Mouse (Mus musculus): Measurements from ENCODE around the gene Dmrt1.

Gene Dmrt1

GRCm38 (mm10) chr19:25564430-25564829 is 59.0 kb downstream of the Dmrt1 start:
- no peak for DNase-seq (ENCODE audit: low read depth, low spot score)

GRCm38 (mm10) chr19:25569778-25570177 is 64.4 kb downstream of the Dmrt1 start:
- no peak for DNase-seq (ENCODE audit: low read depth, low spot score)

- no peak for DNase-seq (ENCODE audit: low read depth, low spot score)
These were observed 69.0 kb downstream of the Dmrt1 start for GRCm38 (mm10) chr19:25574431-25574830.

- DNase-seq (ENCODE audit: low read depth, low spot score) = no peak
These were observed 69.8 kb downstream of the Dmrt1 start for GRCm38 (mm10) chr19:25574981-25575814.

GRCm38 (mm10) chr19:25578358-25578757 is 72.9 kb downstream of the Dmrt1 start:
- DNase-seq (ENCODE audit: low read depth, low spot score) = no peak

GRCm38 (mm10) chr19:25579440-25579839 is 74.0 kb downstream of the Dmrt1 start:
- peak; percentile 38 for DNase-seq (ENCODE audit: low read depth, low spot score)

- no peak for DNase-seq (ENCODE audit: low read depth, low spot score)
These were observed 92.4 kb downstream of the Dmrt1 start for GRCm38 (mm10) chr19:25597717-25598232.

- no peak for DNase-seq (ENCODE audit: low read depth, low spot score)
These were observed 93.2 kb downstream of the Dmrt1 start for GRCm38 (mm10) chr19:25598626-25599025.

GRCm38 (mm10) chr19:25601966-25602365 is 96.5 kb downstream of the Dmrt1 start:
- DNase-seq (ENCODE audit: low read depth, low spot score) = no peak

- no peak for DNase-seq (ENCODE audit: low read depth, low spot score)
These were observed 102.2 kb downstream of the Dmrt1 start for GRCm38 (mm10) chr19:25607461-25608205.

- DNase-seq (ENCODE audit: low read depth, low spot score) = no peak
These were observed 102.8 kb downstream of the Dmrt1 start for GRCm38 (mm10) chr19:25608206-25608580.

- DNase-seq (ENCODE audit: low read depth, low spot score) = no peak
These were observed 103.8 kb downstream of the Dmrt1 start for GRCm38 (mm10) chr19:25608961-25609850.

GRCm38 (mm10) chr19:25610015-25610410 is 104.6 kb downstream of the Dmrt1 start, which contains the start of gene Dmrt3:
TSS of gene Dmrt3 (plus strand) at chr19:25610301.
- DNase-seq (ENCODE audit: low read depth, low spot score) = no peak

GRCm38 (mm10) chr19:25610411-25611111 is 105.1 kb downstream of the Dmrt1 start:
- no peak for DNase-seq (ENCODE audit: low read depth, low spot score)

GRCm38 (mm10) chr19:25611116-25611515 is 105.7 kb downstream of the Dmrt1 start:
- DNase-seq (ENCODE audit: low read depth, low spot score) = no peak

GRCm38 (mm10) chr19:25611876-25612805 is 106.7 kb downstream of the Dmrt1 start:
- no peak for DNase-seq (ENCODE audit: low read depth, low spot score)

GRCm38 (mm10) chr19:25612806-25613295 is 107.4 kb downstream of the Dmrt1 start:
- no peak for DNase-seq (ENCODE audit: low read depth, low spot score)

GRCm38 (mm10) chr19:25613476-25614300 is 108.3 kb downstream of the Dmrt1 start:
- DNase-seq (ENCODE audit: low read depth, low spot score) = no peak

- no peak for DNase-seq (ENCODE audit: low read depth, low spot score)
These were observed 110.5 kb downstream of the Dmrt1 start for GRCm38 (mm10) chr19:25615889-25616288.

All from A20 (cell line).